Mouse (Mus musculus) hindbrain, embryonic 12.5 days (tissue): ENCODE measurements around the gene Gcn1l1. TPM values are rescaled to one million over a fixed set of nuclear protein-coding genes. Genes with fewer than 3 reads are reported as not detected.

Experiments used
- ATAC-seq: fragments of 200-750 bp; cut with Nextera tagmentation; 2 replicates; pipeline ENCODE4 v1.8.0; 2017; ENCODE audit warnings: moderate TSS enrichment; ENCODE audit not compliant: low FRiP score
- H3K27ac ChIP-seq: fragments of 300-500 bp; sonication (generic); 2 replicates; pipeline ENCODE4 v1.5.1; 2016; ENCODE audit warnings: mild to moderate bottlenecking
- H3K27me3 ChIP-seq: fragments of 300-500 bp; sonication (generic); 2 replicates; pipeline ENCODE4 v1.6.1; 2016; ENCODE audit warnings: mild to moderate bottlenecking
- H3K36me3 ChIP-seq: fragments of 300-500 bp; sonication (generic); 2 replicates; pipeline ENCODE4 v1.6.1; 2016; ENCODE audit warnings: mild to moderate bottlenecking
- H3K4me1 ChIP-seq: fragments of 300-500 bp; sonication (generic); 2 replicates; pipeline ENCODE4 v1.6.1; 2016
- H3K4me2 ChIP-seq: fragments of 300-500 bp; sonication (generic); replicated peaks from 2 replicates; pipeline ENCODE4 v1.6.1; 2016; ENCODE audit warnings: mild to moderate bottlenecking
- H3K4me3 ChIP-seq: fragments of 300-500 bp; sonication (generic); 2 replicates; pipeline ENCODE4 v1.5.1; 2016; ENCODE audit warnings: mild to moderate bottlenecking
- H3K9ac ChIP-seq: fragments of 300-500 bp; sonication (generic); 2 replicates; pipeline ENCODE4 v1.6.1; 2016; ENCODE audit warnings: mild to moderate bottlenecking, moderate library complexity
- H3K9me3 ChIP-seq: fragments of 300-500 bp; sonication (generic); replicated peaks from 2 replicates; pipeline ENCODE4 v1.6.1; 2016; ENCODE audit warnings: mild to moderate bottlenecking
- WGBS: fragments of 180-500 bp; shearing (Covaris S2); methylation state at CpG from one replicate; pipeline ENCODE4 v1.1.7; 2016; 5-methylcytosine and 5-hydroxymethylcytosine counted together
- polyA plus RNA-seq: library from polyadenylated mRNA; unstranded; fragments of >200 nt; fragmentation: Nextera tagmentation; extraction: Ambion mirVana; gene quantifications from 2 replicates; pipeline ENCODE4 v1.2.1, GENCODE M21; 2016

Gcn1l1 gene
- polyA plus RNA-seq, 1 experiment from 2014 or later = 62.5 TPM

DNA sequence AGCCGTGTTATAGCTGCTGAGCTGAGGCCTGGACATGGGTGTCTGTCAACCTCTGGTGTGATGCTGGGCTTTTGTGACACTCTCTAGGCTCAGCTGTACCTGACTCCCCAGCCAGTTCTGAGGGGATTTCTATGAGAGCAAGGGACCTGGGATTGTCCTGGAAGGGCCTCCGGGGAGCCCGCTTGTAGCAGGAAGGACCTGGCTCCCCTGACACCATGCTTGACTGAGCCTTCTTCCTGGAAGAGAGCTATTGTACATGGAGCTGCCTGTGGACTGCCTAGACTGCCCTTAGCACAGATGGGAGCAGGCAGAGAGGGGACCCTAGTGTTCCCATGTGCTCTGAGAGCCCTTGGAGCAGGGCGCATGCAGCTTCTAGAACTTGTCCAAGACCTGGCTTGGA, 39.6 kb upstream of the Gcn1l1 start:
- WGBS = 87% methylated on average over 4 of the region's 4 CpGs
- H3K27me3 ChIP-seq = no peaks in the 10 kb centered on the region
- H3K27ac ChIP-seq = no peak overlapping the region; the same call in 1 of the 2 replicates
- H3K9me3 ChIP-seq = no peaks in the 10 kb centered on the region
- H3K4me1 ChIP-seq = peaks cover 42% of the 10 kb centered on the region
- no peak overlapping the region for H3K4me2 ChIP-seq
- H3K9ac ChIP-seq = no peak overlapping the region
- ATAC-seq = no peak
- no peak overlapping the region for H3K4me3 ChIP-seq
- H3K36me3 ChIP-seq = no peaks in the 10 kb centered on the region

DNA sequence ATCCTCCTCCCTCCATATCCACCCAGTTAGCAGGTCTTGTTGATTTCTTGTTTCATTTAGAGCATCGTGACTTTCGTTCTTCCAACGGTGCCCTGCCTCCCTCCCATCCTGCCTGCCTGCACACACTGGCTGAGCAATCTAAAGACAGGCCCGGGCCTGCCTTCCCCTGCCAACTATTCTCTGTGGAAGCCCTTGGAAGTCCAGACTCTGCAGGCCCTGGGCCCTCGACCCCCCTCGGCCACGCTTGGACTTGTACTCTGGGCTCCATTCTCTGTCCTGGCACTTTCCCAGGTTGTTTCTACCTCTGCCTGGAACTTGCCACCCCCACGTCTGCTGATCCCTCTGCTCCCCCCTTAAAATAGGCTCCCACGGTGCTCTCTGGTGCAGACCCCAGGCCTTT, 39.1 kb upstream of the Gcn1l1 start:
- Histone ChIP-seq H3K4me1 (peaks cover 47% of the 10 kb centered on the region), H3K36me3 (no peaks in the 10 kb centered on the region), H3K9me3 (no peaks in the 10 kb centered on the region), H3K27me3 (no peaks in the 10 kb centered on the region), H3K4me2 (no peak overlapping the region), H3K9ac (no peak overlapping the region), H3K27ac (no peak overlapping the region), H3K4me3 (no peak overlapping the region)
- 83% methylated on average over 9 of the region's 9 CpGs for WGBS
- ATAC-seq = no peak

DNA sequence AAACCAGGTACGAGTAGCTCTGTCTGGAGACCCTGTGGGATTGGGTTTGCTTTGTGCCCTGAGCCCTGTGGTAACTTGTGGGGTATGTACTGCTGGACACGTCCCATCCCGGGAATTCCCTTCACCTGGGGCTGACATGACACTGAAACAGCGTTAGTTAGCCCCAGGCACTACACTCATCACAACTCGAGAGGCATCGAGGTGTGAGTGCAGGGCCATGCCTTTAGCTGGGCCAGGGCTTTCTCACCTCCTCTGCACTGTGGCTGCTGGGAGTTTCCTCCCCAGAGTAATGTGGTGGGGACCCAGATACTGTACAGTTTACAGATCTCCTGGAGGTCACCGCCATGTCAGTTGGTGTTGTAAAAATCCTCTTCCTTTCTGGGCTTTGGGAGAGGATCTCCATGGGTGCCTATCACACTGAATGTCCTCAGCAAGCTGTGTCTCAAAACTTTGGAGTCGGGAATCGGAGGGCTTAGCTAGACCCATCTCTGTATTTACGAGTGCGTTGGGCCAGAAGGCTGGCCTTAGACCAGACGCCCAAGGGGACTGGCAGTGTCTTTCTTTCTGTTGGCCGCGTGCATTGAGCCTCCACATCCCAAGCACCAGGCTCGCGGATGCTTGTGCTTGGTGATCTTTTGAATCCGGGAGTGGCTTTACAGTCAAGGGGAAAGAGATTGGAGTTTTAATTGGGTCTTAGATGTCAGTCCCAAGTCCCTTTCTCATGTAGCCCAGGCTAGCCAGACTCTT, 38.4 kb upstream of the Gcn1l1 start:
- Histone ChIP-seq H3K9me3 (no peaks in the 10 kb centered on the region), H3K36me3 (no peaks in the 10 kb centered on the region), H3K27ac (no peak overlapping the region), H3K9ac (no peak overlapping the region), H3K4me3 (no peak overlapping the region), H3K4me2 (no peak overlapping the region), H3K4me1 (peaks cover 49% of the 10 kb centered on the region), H3K27me3 (no peaks in the 10 kb centered on the region)
- ATAC-seq = no peak
- WGBS = 89% methylated on average over 17 of the region's 17 CpGs

DNA sequence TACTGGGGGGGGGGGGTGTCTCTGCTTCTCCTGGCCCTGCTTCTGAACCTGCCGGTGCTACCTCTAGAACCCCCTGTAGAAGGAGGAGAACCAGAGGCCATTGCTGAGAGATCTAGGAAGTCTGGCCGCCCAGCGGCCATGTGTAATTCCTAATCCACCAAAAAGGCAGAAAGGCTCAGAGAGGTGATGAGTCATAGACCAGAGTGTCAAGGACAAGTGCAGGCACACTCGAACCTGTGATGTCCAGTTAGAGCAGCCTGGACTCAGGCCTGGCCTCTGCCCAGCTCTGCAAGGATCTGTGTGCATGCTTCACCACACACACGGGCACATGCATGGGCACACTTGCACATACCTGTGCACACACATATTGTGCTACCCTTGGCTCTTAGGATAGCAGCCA, 36.9 kb upstream of the Gcn1l1 start:
- no peaks in the 10 kb centered on the region for H3K36me3 ChIP-seq
- no peak for ATAC-seq
- H3K4me2 ChIP-seq = no peak overlapping the region
- no peak overlapping the region for H3K9ac ChIP-seq
- H3K4me1 ChIP-seq = peaks cover 50% of the 10 kb centered on the region
- H3K27me3 ChIP-seq = no peaks in the 10 kb centered on the region
- no peaks in the 10 kb centered on the region for H3K9me3 ChIP-seq
- 92% methylated on average over 5 of the region's 5 CpGs for WGBS
- no peak overlapping the region for H3K4me3 ChIP-seq
- no peak overlapping the region for H3K27ac ChIP-seq

DNA sequence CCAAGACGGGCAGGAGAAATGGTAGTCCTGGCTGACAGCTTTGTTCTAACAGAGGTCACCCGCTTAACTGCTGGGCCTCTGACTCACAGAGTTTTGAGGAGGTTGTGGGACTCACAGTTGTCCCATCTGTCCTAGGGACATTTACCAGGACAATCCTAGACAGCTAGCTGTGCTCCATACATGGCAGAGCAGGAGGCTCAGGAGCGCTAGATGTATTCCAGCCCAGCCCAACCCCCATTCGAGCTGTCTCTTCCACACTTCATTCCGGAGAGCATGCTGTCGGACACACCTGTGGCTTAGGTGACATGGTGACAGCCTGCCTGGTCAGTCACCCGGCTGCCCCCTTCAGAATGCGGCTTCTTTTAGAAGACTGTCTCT, 35.7 kb upstream of the Gcn1l1 start:
- 72% methylated on average over 8 of the region's 8 CpGs for WGBS
- no peak for ATAC-seq
- no peaks in the 10 kb centered on the region for H3K27me3 ChIP-seq
- peaks cover 44% of the 10 kb centered on the region for H3K4me1 ChIP-seq
- H3K9ac ChIP-seq = no peak overlapping the region
- H3K9me3 ChIP-seq = no peaks in the 10 kb centered on the region
- H3K36me3 ChIP-seq = no peaks in the 10 kb centered on the region
- no peak overlapping the region for H3K4me2 ChIP-seq
- H3K27ac ChIP-seq = no peak overlapping the region
- no peak overlapping the region for H3K4me3 ChIP-seq

DNA sequence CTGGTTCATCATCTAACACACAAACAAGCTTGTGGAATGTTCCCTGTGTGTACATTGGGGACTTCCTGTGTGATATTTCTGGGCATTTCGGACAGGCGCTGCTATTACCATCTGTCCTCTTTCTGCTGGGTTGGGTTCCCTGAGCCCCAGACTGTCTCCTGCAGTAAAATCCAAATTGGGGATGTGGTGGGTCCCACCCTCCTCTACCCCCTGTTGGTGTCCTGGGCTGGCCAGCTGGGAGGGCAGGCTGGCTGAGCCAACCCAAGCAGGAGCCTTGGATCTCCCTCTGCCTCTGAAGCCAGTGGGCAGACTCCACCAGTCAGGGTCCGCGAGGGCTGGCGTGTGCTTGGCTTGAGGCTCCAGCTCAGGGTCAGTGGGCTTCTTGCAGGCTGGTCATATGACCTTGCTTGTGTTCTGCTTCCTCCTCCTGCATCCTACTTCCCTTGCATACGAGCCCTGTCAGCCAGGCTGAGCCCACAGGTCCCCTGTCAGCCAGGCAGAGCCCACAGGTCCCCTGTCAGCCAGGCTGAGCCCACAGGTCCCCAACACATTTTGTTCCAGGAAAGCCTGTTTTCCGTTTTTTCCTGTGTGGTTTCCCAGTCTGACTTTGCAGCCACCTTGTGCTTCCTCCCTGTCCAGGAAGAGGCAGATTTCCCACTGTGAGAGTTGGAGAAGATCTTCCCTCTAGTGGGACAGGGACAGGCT, 35.2 kb upstream of the Gcn1l1 start:
- peaks cover 45% of the 10 kb centered on the region for H3K4me1 ChIP-seq
- peak overlapping the region; percentile 40 for H3K27ac ChIP-seq
- no peaks in the 10 kb centered on the region for H3K27me3 ChIP-seq
- WGBS = 65% methylated on average over 7 of the region's 7 CpGs
- H3K9me3 ChIP-seq = no peaks in the 10 kb centered on the region
- no peak overlapping the region for H3K4me3 ChIP-seq
- no peak overlapping the region for H3K4me2 ChIP-seq
- H3K36me3 ChIP-seq = no peaks in the 10 kb centered on the region
- H3K9ac ChIP-seq = 0 out of 2 replicates have a peak overlapping the region, but pooled peaks have one; percentile 24
- no peak for ATAC-seq

DNA sequence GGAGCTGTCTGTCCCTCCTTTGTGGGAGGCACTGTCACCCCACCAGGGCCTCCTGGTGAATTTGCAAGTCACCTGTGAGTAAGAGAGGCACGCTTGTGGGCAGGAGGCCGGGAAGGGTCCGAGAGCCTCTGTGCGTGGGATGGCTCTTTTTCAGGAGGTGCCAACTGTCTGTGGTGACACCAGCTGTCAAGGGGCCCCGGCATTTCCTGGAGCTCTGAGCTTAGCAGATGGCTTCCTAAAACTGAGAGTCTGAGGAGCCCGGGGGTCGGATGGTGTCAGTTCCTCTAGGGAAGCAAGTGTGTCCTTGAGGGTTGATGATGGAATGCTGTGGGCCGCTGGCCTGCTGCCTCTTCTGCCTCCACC, 34.6 kb upstream of the Gcn1l1 start:
- Histone ChIP-seq H3K4me3 (no peak overlapping the region), H3K4me1 (peaks cover 46% of the 10 kb centered on the region), H3K9ac (0 out of 2 replicates have a peak overlapping the region, but pooled peaks have one; percentile 24), H3K36me3 (no peaks in the 10 kb centered on the region), H3K27me3 (no peaks in the 10 kb centered on the region), H3K27ac (peak overlapping the region; percentile 26; the same call in 1 of the 2 replicates), H3K9me3 (no peaks in the 10 kb centered on the region), H3K4me2 (no peak overlapping the region)
- ATAC-seq = no peak
- WGBS = 73% methylated on average over 8 of the region's 8 CpGs

DNA sequence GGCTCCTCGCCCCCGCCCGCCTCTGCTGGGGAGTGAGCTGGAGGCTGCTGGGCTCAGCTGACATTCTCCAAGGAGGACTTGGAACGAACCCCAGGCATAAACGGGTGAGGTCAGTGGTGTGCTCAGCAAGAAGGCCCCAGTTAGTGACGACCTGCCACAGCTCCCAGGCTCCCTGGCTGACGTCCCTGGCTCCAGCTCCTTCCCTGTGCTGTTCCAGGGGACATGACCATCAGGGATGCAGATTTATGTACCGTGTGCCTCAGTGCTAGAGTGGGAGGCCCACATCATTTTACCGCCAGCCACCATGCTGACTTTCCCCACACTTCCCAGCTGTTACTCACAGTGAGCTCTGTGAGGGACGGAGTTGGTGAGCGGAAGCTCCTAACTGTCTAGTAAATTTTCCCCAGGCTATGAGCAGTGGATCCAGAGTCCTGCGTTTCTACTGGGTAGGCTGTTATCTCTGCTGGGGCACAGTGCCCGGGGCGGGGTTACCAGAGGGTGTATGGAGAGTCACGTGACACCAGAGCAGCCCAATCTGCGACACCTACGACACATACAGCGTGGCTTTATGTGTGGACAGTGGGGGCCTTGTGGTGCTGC, 33.3 kb upstream of the Gcn1l1 start:
- Histone ChIP-seq H3K27ac (peak overlapping the region; percentile 30; the same call in 1 of the 2 replicates), H3K4me1 (peaks cover 49% of the 10 kb centered on the region), H3K4me2 (no peak overlapping the region), H3K4me3 (no peak overlapping the region), H3K27me3 (no peaks in the 10 kb centered on the region), H3K36me3 (no peaks in the 10 kb centered on the region), H3K9ac (peak overlapping the region; percentile 27; the same call in 1 of the 2 replicates), H3K9me3 (no peaks in the 10 kb centered on the region)
- ATAC-seq = peak; percentile 17; the same call in 1 of the 2 replicates
- 54% methylated on average over 18 of the region's 18 CpGs for WGBS

DNA sequence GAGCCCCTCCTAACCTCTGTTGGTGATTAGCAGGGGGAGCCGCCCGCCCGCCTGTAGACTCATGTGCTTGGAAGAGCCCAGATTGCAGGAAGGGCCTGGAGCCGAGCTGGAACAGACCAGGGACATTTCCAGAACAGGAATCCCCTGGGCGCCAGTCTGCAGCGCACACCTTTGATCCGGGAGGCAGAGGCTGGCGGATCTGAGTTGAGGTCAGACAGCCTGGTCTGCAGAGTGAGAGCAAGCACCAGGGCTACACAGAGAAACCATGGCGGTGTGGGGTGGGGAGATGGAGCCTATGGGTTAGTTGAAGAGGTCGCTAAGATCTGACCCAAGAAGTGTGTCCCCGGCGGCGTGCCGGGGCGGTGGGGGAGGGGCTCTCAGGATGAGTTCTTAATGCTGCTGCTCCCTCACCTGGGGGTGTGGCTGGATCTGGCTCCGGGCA, 30.7 kb upstream of the Gcn1l1 start:
- WGBS = 29% methylated on average over 16 of the region's 16 CpGs
- no peak overlapping the region for H3K4me3 ChIP-seq
- no peak overlapping the region for H3K4me2 ChIP-seq
- no peak for ATAC-seq
- H3K9ac ChIP-seq = no peak overlapping the region
- H3K4me1 ChIP-seq = peaks cover 61% of the 10 kb centered on the region
- no peaks in the 10 kb centered on the region for H3K36me3 ChIP-seq
- H3K9me3 ChIP-seq = no peaks in the 10 kb centered on the region
- H3K27ac ChIP-seq = no peak overlapping the region
- no peaks in the 10 kb centered on the region for H3K27me3 ChIP-seq

DNA sequence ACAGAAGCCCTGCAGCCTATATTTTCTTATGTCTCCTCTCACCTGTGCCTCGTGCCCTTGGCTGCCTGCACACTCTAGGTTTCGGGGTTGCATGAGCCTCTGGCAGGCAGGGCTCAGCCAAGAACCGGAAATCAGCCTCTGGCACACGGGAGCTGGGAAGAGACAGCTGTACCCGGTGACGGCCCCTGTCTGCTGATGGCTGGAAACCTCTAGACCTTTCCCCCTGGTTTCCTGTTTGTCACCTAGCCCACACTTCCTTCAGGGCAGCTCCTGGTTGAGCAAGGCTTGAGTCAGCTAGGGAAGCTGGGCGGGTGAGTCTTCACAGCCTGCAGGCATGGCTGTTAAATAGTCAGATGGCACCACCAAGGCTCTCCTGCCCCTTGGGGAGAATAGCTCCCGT, 30.2 kb upstream of the Gcn1l1 start:
- Histone ChIP-seq H3K27me3 (no peaks in the 10 kb centered on the region), H3K9me3 (no peaks in the 10 kb centered on the region), H3K4me1 (peaks cover 60% of the 10 kb centered on the region), H3K4me3 (no peak overlapping the region), H3K36me3 (no peaks in the 10 kb centered on the region), H3K9ac (no peak overlapping the region), H3K4me2 (no peak overlapping the region), H3K27ac (no peak overlapping the region)
- 61% methylated on average over 8 of the region's 8 CpGs for WGBS
- no peak for ATAC-seq

DNA sequence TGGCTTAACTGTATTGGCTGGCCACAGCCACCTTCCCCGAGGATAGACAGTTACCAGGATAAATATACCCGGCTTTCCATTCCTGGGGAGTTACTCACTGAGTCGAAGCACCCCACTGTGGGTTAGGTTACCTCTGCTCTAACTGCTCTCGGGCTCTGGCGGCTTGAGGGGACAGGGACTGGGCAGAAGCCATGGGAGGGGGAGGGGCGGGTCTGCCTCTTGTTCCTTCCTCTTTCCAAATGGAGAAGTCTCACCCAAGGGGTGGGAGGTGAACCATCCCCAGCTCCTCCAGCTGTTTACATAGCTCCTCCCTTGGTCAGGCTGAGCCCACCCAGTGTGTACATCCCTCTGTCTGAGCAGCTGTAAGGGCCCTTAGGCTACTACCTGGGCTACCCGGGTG, 29.4 kb upstream of the Gcn1l1 start:
- Histone ChIP-seq H3K4me2 (no peak overlapping the region), H3K4me1 (peaks cover 52% of the 10 kb centered on the region), H3K4me3 (no peak overlapping the region), H3K27ac (no peak overlapping the region), H3K9me3 (no peaks in the 10 kb centered on the region), H3K9ac (no peak overlapping the region), H3K36me3 (no peaks in the 10 kb centered on the region), H3K27me3 (no peaks in the 10 kb centered on the region)
- WGBS = 26% methylated on average over 7 of the region's 7 CpGs
- no peak for ATAC-seq

DNA sequence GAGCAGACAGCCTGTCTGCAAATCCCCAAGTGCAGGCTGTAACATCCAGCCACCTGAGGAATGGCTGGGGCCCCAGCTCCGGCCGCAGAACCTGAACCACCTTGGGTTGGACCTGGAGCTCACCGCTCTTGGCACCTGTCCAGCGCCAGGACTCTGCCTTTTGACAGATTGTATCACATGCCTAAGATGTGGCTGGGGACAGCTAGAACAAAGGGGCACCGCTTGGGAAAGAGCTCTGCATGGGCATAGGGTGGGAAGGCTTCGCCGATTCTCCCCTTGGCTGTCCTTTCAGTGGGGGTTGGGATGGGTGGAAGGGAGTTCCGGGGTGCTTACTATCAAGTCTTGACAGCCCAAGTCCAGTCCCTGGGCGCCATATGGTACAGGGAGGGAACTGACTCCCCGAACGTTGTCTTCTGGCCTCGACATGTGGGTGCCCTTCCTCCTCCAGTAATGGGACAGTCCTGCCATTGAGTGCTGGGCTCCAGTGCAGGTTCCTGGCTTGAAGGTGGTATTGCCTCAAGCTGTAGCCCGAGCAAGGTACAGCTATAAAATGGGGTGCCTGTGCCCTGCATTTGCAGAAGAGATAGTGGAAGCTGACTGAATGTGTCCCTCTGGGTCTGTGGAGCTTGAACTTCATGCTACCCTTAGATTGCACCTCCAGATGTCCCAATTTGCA, 26.9 kb upstream of the Gcn1l1 start:
- H3K9ac ChIP-seq = no peak overlapping the region
- H3K27me3 ChIP-seq = no peaks in the 10 kb centered on the region
- H3K36me3 ChIP-seq = no peaks in the 10 kb centered on the region
- H3K4me1 ChIP-seq = peaks cover 42% of the 10 kb centered on the region
- H3K4me2 ChIP-seq = no peak overlapping the region
- ATAC-seq = no peak
- H3K4me3 ChIP-seq = no peak overlapping the region
- no peak overlapping the region for H3K27ac ChIP-seq
- 73% methylated on average over 13 of the region's 13 CpGs for WGBS
- no peaks in the 10 kb centered on the region for H3K9me3 ChIP-seq
